Mouse (Mus musculus) heart, embryonic 15.5 days (tissue): ENCODE results near the gene Sh3rf1. TPM values are rescaled to one million over a fixed set of nuclear protein-coding genes. Genes with fewer than 3 reads are reported as not detected.
A peak's percentile ranks its signal among the peaks of the same experiment; 100 is the strongest.

ENCODE experiments used
- ATAC-seq: fragments of 200-750 bp; cut with Nextera tagmentation; replicated peaks from 2 replicates; pipeline ENCODE4 v1.8.0; 2017; ENCODE audit warnings: low read depth, moderate TSS enrichment; ENCODE audit not compliant: insufficient number of reproducible peaks, insufficient read depth, low FRiP score
- H3K27ac ChIP-seq: fragments of 300-500 bp; sonication (generic); 2 replicates; pipeline ENCODE4 v1.5.1; 2015; ENCODE audit warnings: mild to moderate bottlenecking, inconsistent platforms
- H3K27me3 ChIP-seq: fragments of 300-500 bp; sonication (generic); 2 replicates; pipeline ENCODE4 v1.6.1; 2015; ENCODE audit warnings: inconsistent platforms
- H3K36me3 ChIP-seq: fragments of 300-500 bp; sonication (generic); 2 replicates; pipeline ENCODE4 v1.6.1; 2015; ENCODE audit warnings: mild to moderate bottlenecking, inconsistent platforms
- H3K4me1 ChIP-seq: fragments of 300-500 bp; sonication (generic); replicated peaks from 2 replicates; pipeline ENCODE4 v1.6.1; 2015; ENCODE audit warnings: inconsistent platforms
- H3K4me2 ChIP-seq: fragments of 300-500 bp; sonication (generic); 2 replicates; pipeline ENCODE4 v1.6.1; 2015; ENCODE audit warnings: inconsistent platforms, mild to moderate bottlenecking, moderate library complexity
- H3K4me3 ChIP-seq: fragments of 300-500 bp; sonication (generic); 2 replicates; pipeline ENCODE4 v1.5.1; 2015; ENCODE audit warnings: mild to moderate bottlenecking, inconsistent platforms
- H3K9ac ChIP-seq: fragments of 300-500 bp; sonication (generic); 2 replicates; pipeline ENCODE4 v1.6.1; 2015; ENCODE audit warnings: mild to moderate bottlenecking, inconsistent platforms
- H3K9me3 ChIP-seq: fragments of 300-500 bp; sonication (generic); replicated peaks from 2 replicates; pipeline ENCODE4 v1.6.1; 2016; ENCODE audit warnings: inconsistent platforms
- WGBS: fragments of 180-500 bp; shearing (Covaris S2); methylation state at CpG from one replicate; pipeline ENCODE4 v1.1.7; 2015; ENCODE audit warnings: mixed read lengths; 5-methylcytosine and 5-hydroxymethylcytosine counted together
- polyA plus RNA-seq: library from polyadenylated mRNA; unstranded; fragments of >200 nt; fragmentation: Nextera tagmentation; extraction: Ambion mirVana; gene quantifications from 2 replicates; pipeline ENCODE4 v1.2.1, GENCODE M21; 2015

The Sh3rf1 gene
- polyA plus RNA-seq, 1 experiment from 2014 or later = 4.8 TPM

GRCm38 (mm10) chr8:61267061-61267460 lies 43.4 kb downstream of the Sh3rf1 start:
- Histone ChIP-seq H3K36me3 (no peaks in the 10 kb centered on the region), H3K27me3 (no peaks in the 10 kb centered on the region), H3K9ac (no peak overlapping the region), H3K27ac (no peak overlapping the region), H3K4me1 (peaks cover 17% of the 10 kb centered on the region), H3K4me2 (no peak overlapping the region), H3K9me3 (no peaks in the 10 kb centered on the region), H3K4me3 (no peak overlapping the region)
- WGBS = 93% methylated on average over 1 of the region's 1 CpGs
- no peak for ATAC-seq

GRCm38 (mm10) chr8:61267692-61268091 lies 44.0 kb downstream of the Sh3rf1 start:
- WGBS = 54% methylated on average over 8 of the region's 8 CpGs
- Histone ChIP-seq H3K4me2 (no peak overlapping the region), H3K9ac (no peak overlapping the region), H3K27ac (no peak overlapping the region), H3K4me3 (no peak overlapping the region), H3K27me3 (no peaks in the 10 kb centered on the region), H3K9me3 (no peaks in the 10 kb centered on the region), H3K36me3 (no peaks in the 10 kb centered on the region), H3K4me1 (peaks cover 17% of the 10 kb centered on the region)
- ATAC-seq = no peak

GRCm38 (mm10) chr8:61268233-61268916 lies 44.7 kb downstream of the Sh3rf1 start:
- H3K4me1 ChIP-seq = peaks cover 24% of the 10 kb centered on the region
- no peak overlapping the region for H3K27ac ChIP-seq
- WGBS = 82% methylated on average over 10 of the region's 10 CpGs

GRCm38 (mm10) chr8:61270016-61270415 lies 46.3 kb downstream of the Sh3rf1 start:
- Histone ChIP-seq H3K27ac (no peak overlapping the region), H3K4me1 (peaks cover 29% of the 10 kb centered on the region)
- WGBS = 84% methylated on average over 11 of the region's 11 CpGs

More at GRCm38 (mm10) chr8:61268233-61268916, 44.7 kb downstream of the Sh3rf1 start:
- H3K27me3 ChIP-seq = no peaks in the 10 kb centered on the region
- no peaks in the 10 kb centered on the region for H3K36me3 ChIP-seq
- H3K9ac ChIP-seq = no peak overlapping the region
- no peak overlapping the region for H3K4me3 ChIP-seq
- no peak overlapping the region for H3K4me2 ChIP-seq
- H3K9me3 ChIP-seq = no peaks in the 10 kb centered on the region
- ATAC-seq = no peak

GRCm38 (mm10) chr8:61270541-61270940 lies 46.9 kb downstream of the Sh3rf1 start:
- WGBS = 80% methylated on average over 9 of the region's 9 CpGs
- Histone ChIP-seq H3K4me1 (peaks cover 30% of the 10 kb centered on the region), H3K4me2 (no peak overlapping the region), H3K27ac (no peak overlapping the region), H3K36me3 (no peaks in the 10 kb centered on the region), H3K27me3 (no peaks in the 10 kb centered on the region), H3K9me3 (no peaks in the 10 kb centered on the region), H3K4me3 (no peak overlapping the region), H3K9ac (no peak overlapping the region)
- ATAC-seq = no peak

More at GRCm38 (mm10) chr8:61270016-61270415, 46.3 kb downstream of the Sh3rf1 start:
- Histone ChIP-seq H3K4me3 (no peak overlapping the region), H3K36me3 (no peaks in the 10 kb centered on the region), H3K9me3 (no peaks in the 10 kb centered on the region), H3K27me3 (no peaks in the 10 kb centered on the region), H3K9ac (no peak overlapping the region), H3K4me2 (no peak overlapping the region)
- no peak for ATAC-seq

- Histone ChIP-seq H3K4me1 (peaks cover 31% of the 10 kb centered on the region), H3K4me2 (no peak overlapping the region), H3K9me3 (no peaks in the 10 kb centered on the region), H3K27ac (no peak overlapping the region), H3K4me3 (no peak overlapping the region), H3K9ac (no peak overlapping the region), H3K36me3 (no peaks in the 10 kb centered on the region), H3K27me3 (no peaks in the 10 kb centered on the region)
- ATAC-seq = no peak
- 74% methylated on average over 4 of the region's 6 CpGs for WGBS
Measured at GRCm38 (mm10) chr8:61270961-61271360, 47.3 kb downstream of the Sh3rf1 start.

GRCm38 (mm10) chr8:61272838-61273237 lies 49.2 kb downstream of the Sh3rf1 start:
- Histone ChIP-seq H3K4me1 (peaks cover 35% of the 10 kb centered on the region), H3K4me2 (no peak overlapping the region), H3K36me3 (no peaks in the 10 kb centered on the region), H3K9ac (no peak overlapping the region), H3K4me3 (no peak overlapping the region), H3K27ac (no peak overlapping the region), H3K9me3 (no peaks in the 10 kb centered on the region), H3K27me3 (no peaks in the 10 kb centered on the region)
- WGBS = 48% methylated on average over 3 of the region's 3 CpGs
- no peak for ATAC-seq

- Histone ChIP-seq H3K27ac (no peak overlapping the region), H3K36me3 (no peaks in the 10 kb centered on the region), H3K4me3 (no peak overlapping the region), H3K4me2 (no peak overlapping the region), H3K4me1 (peaks cover 35% of the 10 kb centered on the region), H3K9me3 (no peaks in the 10 kb centered on the region), H3K9ac (no peak overlapping the region), H3K27me3 (no peaks in the 10 kb centered on the region)
- WGBS = 67% methylated on average over 17 of the region's 17 CpGs
- no peak for ATAC-seq
Measured at GRCm38 (mm10) chr8:61273307-61274221, 49.9 kb downstream of the Sh3rf1 start.

- Histone ChIP-seq H3K27ac (peak overlapping the region; percentile 50), H3K4me1 (peaks cover 35% of the 10 kb centered on the region), H3K4me2 (no peak overlapping the region), H3K36me3 (no peaks in the 10 kb centered on the region), H3K4me3 (no peak overlapping the region), H3K9me3 (no peaks in the 10 kb centered on the region), H3K9ac (no peak overlapping the region), H3K27me3 (no peaks in the 10 kb centered on the region)
- WGBS = 33% methylated on average over 10 of the region's 10 CpGs
- ATAC-seq = no peak
Measured at GRCm38 (mm10) chr8:61274602-61275462, 51.2 kb downstream of the Sh3rf1 start.

- Histone ChIP-seq H3K27me3 (no peaks in the 10 kb centered on the region), H3K9me3 (no peaks in the 10 kb centered on the region), H3K4me1 (peaks cover 35% of the 10 kb centered on the region), H3K9ac (no peak overlapping the region), H3K4me3 (no peak overlapping the region), H3K36me3 (no peaks in the 10 kb centered on the region), H3K4me2 (no peak overlapping the region), H3K27ac (peak overlapping the region; percentile 43)
- 53% methylated on average over 11 of the region's 11 CpGs for WGBS
- no peak for ATAC-seq
Measured at GRCm38 (mm10) chr8:61275463-61276356, 52.0 kb downstream of the Sh3rf1 start.
